Mouse (Mus musculus): Measurements from ENCODE around the gene Cmtm4. TPM values are rescaled to one million over a fixed set of nuclear protein-coding genes. Genes with fewer than 3 reads are reported as not detected.

Cmtm4 gene
- polyA plus RNA-seq, 1 experiment: 4.8 TPM

- no peak overlapping the region for H3K27ac ChIP-seq (ENCODE audit: insufficient read depth, low read length)
- H3K36me3 ChIP-seq (ENCODE audit: control insufficient read depth, insufficient read depth, low read length): peaks cover 33% of the 10 kb centered on the region
- no peak for DNase-seq (ENCODE audit: low read depth in 1 of 2, low spot score in 2 of 2)
- peaks cover 19% of the 10 kb centered on the region for H3K4me1 ChIP-seq (ENCODE audit: control insufficient read depth, insufficient read depth, insufficient read length)
- no peaks in the 10 kb centered on the region for H3K27me3 ChIP-seq (ENCODE audit: control insufficient read depth, insufficient read depth, low read length)
- 95% methylated on average over 13 of the region's 13 CpGs for WGBS
- H3K4me3 ChIP-seq (ENCODE audit: extremely low read depth, insufficient read depth, insufficient read length): no peak overlapping the region
- no peak for TF ChIP-seq POLR2A (IDR thresholded peaks at IDR 0.05; ENCODE audit: low read depth, low read length)
These were observed 42.0 kb upstream of the Cmtm4 start for GRCm38 (mm10) chr8:104437494-104438135.

DNA sequence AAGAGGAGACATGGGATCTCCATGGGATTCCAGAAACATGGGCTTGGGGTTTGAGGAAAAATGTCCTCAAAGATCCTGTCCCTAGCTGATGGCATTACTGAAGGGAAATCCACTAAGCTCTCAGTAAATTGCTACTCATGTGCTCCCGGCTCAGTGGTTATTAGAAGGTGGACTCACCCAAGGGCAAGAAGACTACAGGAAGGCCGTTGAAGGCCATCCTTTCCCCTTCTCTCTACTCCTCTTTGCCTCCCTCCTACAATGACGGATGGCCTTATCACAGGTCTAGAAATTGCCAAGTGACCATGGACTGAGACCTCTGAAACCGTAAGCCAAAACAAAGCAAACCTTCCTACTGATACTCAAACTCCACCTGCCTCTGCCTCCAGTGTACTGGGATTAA lies 41.0 kb upstream of the Cmtm4 start:
- H3K4me1 ChIP-seq (ENCODE audit: control insufficient read depth, insufficient read depth, insufficient read length): peaks cover 12% of the 10 kb centered on the region
- no peak overlapping the region for H3K27ac ChIP-seq (ENCODE audit: insufficient read depth, low read length)
- DNase-seq (ENCODE audit: low read depth in 1 of 2, low spot score in 2 of 2): no peak
- 91% methylated on average over 4 of the region's 4 CpGs for WGBS
- no peak overlapping the region for H3K4me3 ChIP-seq (ENCODE audit: extremely low read depth, insufficient read depth, insufficient read length)
- TF ChIP-seq CTCF (IDR thresholded peaks at IDR 0.05; ENCODE audit: extremely low read depth, insufficient read depth, insufficient read length, insufficient replicate concordance) (no peak), POLR2A (IDR thresholded peaks at IDR 0.05; ENCODE audit: low read depth, low read length) (no peak)
- H3K27me3 ChIP-seq (ENCODE audit: control insufficient read depth, insufficient read depth, low read length): no peaks in the 10 kb centered on the region
- peaks cover 39% of the 10 kb centered on the region for H3K36me3 ChIP-seq (ENCODE audit: control insufficient read depth, insufficient read depth, low read length)

DNA sequence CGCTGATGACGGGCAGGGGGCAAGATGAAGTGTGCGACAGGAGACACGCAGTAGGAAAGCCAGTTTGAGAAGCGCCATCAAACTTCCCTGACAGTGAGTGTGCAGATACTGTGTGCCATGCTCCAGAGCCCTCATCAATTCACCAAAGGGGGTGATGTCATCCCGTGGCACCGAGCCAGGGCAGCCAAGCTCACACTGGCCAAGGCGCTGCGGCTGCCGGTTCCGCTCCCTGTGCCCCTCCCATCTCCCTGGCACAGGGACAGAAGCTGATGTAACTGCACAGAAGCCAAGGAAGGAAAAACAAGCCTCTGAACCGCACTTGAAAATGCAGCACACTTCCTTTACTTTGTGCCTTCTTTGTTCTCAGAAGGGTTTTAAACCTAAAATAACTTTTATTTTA lies 40.4 kb upstream of the Cmtm4 start:
- H3K4me3 ChIP-seq (ENCODE audit: extremely low read depth, insufficient read depth, insufficient read length): no peak overlapping the region
- peak overlapping the region; percentile 6; the same call in 1 of the 2 replicates for H3K27ac ChIP-seq (ENCODE audit: insufficient read depth, low read length)
- TF ChIP-seq CTCF (IDR thresholded peaks at IDR 0.05; ENCODE audit: extremely low read depth, insufficient read depth, insufficient read length, insufficient replicate concordance) (no peak), POLR2A (IDR thresholded peaks at IDR 0.05; ENCODE audit: low read depth, low read length) (no peak)
- WGBS: 16% methylated on average over 12 of the region's 12 CpGs
- peaks cover 10% of the 10 kb centered on the region for H3K4me1 ChIP-seq (ENCODE audit: control insufficient read depth, insufficient read depth, insufficient read length)
- DNase-seq (ENCODE audit: low read depth in 1 of 2, low spot score in 2 of 2): peak; percentile 55 to 74
- H3K36me3 ChIP-seq (ENCODE audit: control insufficient read depth, insufficient read depth, low read length): peaks cover 40% of the 10 kb centered on the region
- no peaks in the 10 kb centered on the region for H3K27me3 ChIP-seq (ENCODE audit: control insufficient read depth, insufficient read depth, low read length)

- no peak for TF ChIP-seq CTCF (IDR thresholded peaks at IDR 0.05; ENCODE audit: extremely low read depth, insufficient read depth, insufficient read length, insufficient replicate concordance)
- no peak for TF ChIP-seq POLR2A (IDR thresholded peaks at IDR 0.05; ENCODE audit: low read depth, low read length)
- no peak for DNase-seq (ENCODE audit: low read depth in 1 of 2, low spot score in 2 of 2)
- 90% methylated on average over 18 of the region's 18 CpGs for WGBS
- peaks cover 42% of the 10 kb centered on the region for H3K36me3 ChIP-seq (ENCODE audit: control insufficient read depth, insufficient read depth, low read length)
- no peak overlapping the region for H3K27ac ChIP-seq (ENCODE audit: insufficient read depth, low read length)
- peaks cover 10% of the 10 kb centered on the region for H3K4me1 ChIP-seq (ENCODE audit: control insufficient read depth, insufficient read depth, insufficient read length)
- H3K4me3 ChIP-seq (ENCODE audit: extremely low read depth, insufficient read depth, insufficient read length): no peak overlapping the region
- H3K27me3 ChIP-seq (ENCODE audit: control insufficient read depth, insufficient read depth, low read length): no peaks in the 10 kb centered on the region
These were observed 39.3 kb upstream of the Cmtm4 start for GRCm38 (mm10) chr8:104434826-104435354.

GRCm38 (mm10) chr8:104434275-104434674 lies 38.7 kb upstream of the Cmtm4 start:
- Histone ChIP-seq H3K4me1 (ENCODE audit: control insufficient read depth, insufficient read depth, insufficient read length) (peaks cover 10% of the 10 kb centered on the region), H3K4me3 (ENCODE audit: extremely low read depth, insufficient read depth, insufficient read length) (no peak overlapping the region), H3K27me3 (ENCODE audit: control insufficient read depth, insufficient read depth, low read length) (no peaks in the 10 kb centered on the region), H3K27ac (ENCODE audit: insufficient read depth, low read length) (no peak overlapping the region), H3K36me3 (ENCODE audit: control insufficient read depth, insufficient read depth, low read length) (peaks cover 40% of the 10 kb centered on the region)
- 49% methylated on average over 4 of the region's 4 CpGs for WGBS
- no peak for DNase-seq (ENCODE audit: low read depth in 1 of 2, low spot score in 2 of 2)
- no peak for TF ChIP-seq CTCF (IDR thresholded peaks at IDR 0.05; ENCODE audit: extremely low read depth, insufficient read depth, insufficient read length, insufficient replicate concordance)
- no peak for TF ChIP-seq POLR2A (IDR thresholded peaks at IDR 0.05; ENCODE audit: low read depth, low read length)

DNA sequence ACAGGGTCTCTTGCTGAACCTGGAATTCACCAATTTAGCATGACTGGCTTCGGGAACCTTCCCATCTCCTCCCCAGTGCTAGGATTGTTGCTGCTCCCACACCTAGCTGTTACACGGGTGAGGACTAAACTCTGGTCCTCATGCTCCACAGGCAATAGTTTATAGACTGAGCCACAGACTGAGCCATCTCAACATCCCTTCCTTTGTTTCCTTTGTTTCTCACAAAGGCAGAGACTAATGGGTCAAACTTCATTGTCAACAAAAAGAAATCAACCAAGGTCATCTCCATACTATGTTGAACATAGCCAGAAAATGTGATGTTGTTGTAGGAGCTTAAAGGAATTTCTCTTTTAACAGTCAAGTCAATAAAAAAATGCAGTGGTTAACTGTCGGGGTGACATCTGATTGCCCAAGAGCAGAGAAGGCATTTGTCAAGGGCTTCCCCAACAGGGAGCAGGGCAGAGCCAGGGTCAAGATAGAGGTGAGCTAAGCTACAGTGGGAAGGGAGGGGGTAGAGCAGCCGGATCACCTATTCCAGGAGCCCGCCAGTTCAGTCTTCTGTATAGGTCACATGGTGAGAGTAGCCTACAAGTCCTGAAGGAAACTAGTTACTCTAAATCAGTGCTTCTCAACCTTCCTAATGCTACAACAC lies 37.7 kb upstream of the Cmtm4 start:
- no peak overlapping the region for H3K27ac ChIP-seq (ENCODE audit: insufficient read depth, low read length)
- TF ChIP-seq POLR2A (IDR thresholded peaks at IDR 0.05; ENCODE audit: low read depth, low read length) (no peak), CTCF (IDR thresholded peaks at IDR 0.05; ENCODE audit: extremely low read depth, insufficient read depth, insufficient read length, insufficient replicate concordance) (no peak)
- H3K36me3 ChIP-seq (ENCODE audit: control insufficient read depth, insufficient read depth, low read length): peaks cover 40% of the 10 kb centered on the region
- H3K4me1 ChIP-seq (ENCODE audit: control insufficient read depth, insufficient read depth, insufficient read length): peaks cover 10% of the 10 kb centered on the region
- WGBS: 90% methylated on average over 5 of the region's 5 CpGs
- no peak overlapping the region for H3K4me3 ChIP-seq (ENCODE audit: extremely low read depth, insufficient read depth, insufficient read length)
- DNase-seq (ENCODE audit: low read depth in 1 of 2, low spot score in 2 of 2): no peak
- H3K27me3 ChIP-seq (ENCODE audit: control insufficient read depth, insufficient read depth, low read length): no peaks in the 10 kb centered on the region

GRCm38 (mm10) chr8:104432656-104433055 lies 37.0 kb upstream of the Cmtm4 start:
- TF ChIP-seq POLR2A (IDR thresholded peaks at IDR 0.05; ENCODE audit: low read depth, low read length): no peak
- no peak for TF ChIP-seq CTCF (IDR thresholded peaks at IDR 0.05; ENCODE audit: extremely low read depth, insufficient read depth, insufficient read length, insufficient replicate concordance)
- H3K36me3 ChIP-seq (ENCODE audit: control insufficient read depth, insufficient read depth, low read length): peaks cover 42% of the 10 kb centered on the region
- no peaks in the 10 kb centered on the region for H3K27me3 ChIP-seq (ENCODE audit: control insufficient read depth, insufficient read depth, low read length)
- no peak overlapping the region for H3K4me3 ChIP-seq (ENCODE audit: extremely low read depth, insufficient read depth, insufficient read length)
- DNase-seq (ENCODE audit: low read depth in 1 of 2, low spot score in 2 of 2): no peak
- peaks cover 10% of the 10 kb centered on the region for H3K4me1 ChIP-seq (ENCODE audit: control insufficient read depth, insufficient read depth, insufficient read length)
- 98% methylated on average over 6 of the region's 6 CpGs for WGBS
- H3K27ac ChIP-seq (ENCODE audit: insufficient read depth, low read length): no peak overlapping the region
